Mouse (Mus musculus) forebrain, embryonic 14.5 days (tissue): ENCODE measurements around the gene Gimap8. TPM values are rescaled to one million over a fixed set of nuclear protein-coding genes. Genes with fewer than 3 reads are reported as not detected.
A peak's percentile ranks its signal among the peaks of the same experiment; 100 is the strongest.

ENCODE experiments used
- ATAC-seq: fragments of 200-750 bp; cut with Nextera tagmentation; 2 replicates; pipeline ENCODE4 v1.8.0; 2017; ENCODE audit warnings: mild to moderate bottlenecking, moderate library complexity
- DNase-seq: peaks from one replicate; pipeline ENCODE4 v3.0.0-alpha.2; 2015; ENCODE audit warnings: low spot score
- H3K27ac ChIP-seq: fragments of 300-500 bp; sonication (generic); 2 replicates; pipeline ENCODE4 v1.5.1; 2014; ENCODE audit warnings: low read depth, mild to moderate bottlenecking, control low read depth, low read length, moderate library complexity
- H3K27me3 ChIP-seq: fragments of 300-500 bp; sonication (generic); replicated peaks from 2 replicates; pipeline ENCODE4 v1.6.1; 2014; ENCODE audit warnings: low read length, control low read depth, mixed read lengths; ENCODE audit not compliant: control insufficient read depth, insufficient read depth
- H3K36me3 ChIP-seq: fragments of 300-500 bp; sonication (generic); 2 replicates; pipeline ENCODE4 v1.6.1; 2014; ENCODE audit warnings: low read length, control low read depth; ENCODE audit not compliant: control insufficient read depth, insufficient read depth
- H3K4me1 ChIP-seq: fragments of 300-500 bp; sonication (generic); 2 replicates; pipeline ENCODE4 v1.6.1; 2014; ENCODE audit warnings: antibody characterized with exemption, low read length, control low read depth; ENCODE audit not compliant: control insufficient read depth, insufficient read depth
- H3K4me2 ChIP-seq: fragments of 300-500 bp; sonication (generic); 2 replicates; pipeline ENCODE4 v1.6.1; 2014; ENCODE audit warnings: mild to moderate bottlenecking, control low read depth, low read length
- H3K4me3 ChIP-seq: fragments of 300-500 bp; sonication (generic); 2 replicates; pipeline ENCODE4 v1.5.1; 2014; ENCODE audit warnings: low read depth, low read length, control low read depth
- H3K9ac ChIP-seq: fragments of 300-500 bp; sonication (generic); 2 replicates; pipeline ENCODE4 v1.6.1; 2014; ENCODE audit warnings: mild to moderate bottlenecking, low read length, control low read depth, moderate library complexity
- H3K9me3 ChIP-seq: fragments of 300-500 bp; sonication (generic); replicated peaks from 2 replicates; pipeline ENCODE4 v1.6.1; 2016; ENCODE audit warnings: low read length, control low read depth, mixed read lengths; ENCODE audit not compliant: control insufficient read depth
- WGBS: fragments of 180-500 bp; shearing (Covaris S2); extraction: QIAGEN DNeasy Blood & Tissue Kit; methylation state at CpG from one replicate; pipeline ENCODE4 v1.1.7; 2014; 5-methylcytosine and 5-hydroxymethylcytosine counted together
- polyA plus RNA-seq: library from polyadenylated mRNA; unstranded; fragments of >200 nt; fragmentation: Nextera tagmentation; extraction: Ambion mirVana; gene quantifications from 2 replicates; pipeline ENCODE4 v1.2.1, GENCODE M21; 2014

The Gimap8 gene
- polyA plus RNA-seq, 1 experiment from 2014 or later, result 0.17 TPM

DNA sequence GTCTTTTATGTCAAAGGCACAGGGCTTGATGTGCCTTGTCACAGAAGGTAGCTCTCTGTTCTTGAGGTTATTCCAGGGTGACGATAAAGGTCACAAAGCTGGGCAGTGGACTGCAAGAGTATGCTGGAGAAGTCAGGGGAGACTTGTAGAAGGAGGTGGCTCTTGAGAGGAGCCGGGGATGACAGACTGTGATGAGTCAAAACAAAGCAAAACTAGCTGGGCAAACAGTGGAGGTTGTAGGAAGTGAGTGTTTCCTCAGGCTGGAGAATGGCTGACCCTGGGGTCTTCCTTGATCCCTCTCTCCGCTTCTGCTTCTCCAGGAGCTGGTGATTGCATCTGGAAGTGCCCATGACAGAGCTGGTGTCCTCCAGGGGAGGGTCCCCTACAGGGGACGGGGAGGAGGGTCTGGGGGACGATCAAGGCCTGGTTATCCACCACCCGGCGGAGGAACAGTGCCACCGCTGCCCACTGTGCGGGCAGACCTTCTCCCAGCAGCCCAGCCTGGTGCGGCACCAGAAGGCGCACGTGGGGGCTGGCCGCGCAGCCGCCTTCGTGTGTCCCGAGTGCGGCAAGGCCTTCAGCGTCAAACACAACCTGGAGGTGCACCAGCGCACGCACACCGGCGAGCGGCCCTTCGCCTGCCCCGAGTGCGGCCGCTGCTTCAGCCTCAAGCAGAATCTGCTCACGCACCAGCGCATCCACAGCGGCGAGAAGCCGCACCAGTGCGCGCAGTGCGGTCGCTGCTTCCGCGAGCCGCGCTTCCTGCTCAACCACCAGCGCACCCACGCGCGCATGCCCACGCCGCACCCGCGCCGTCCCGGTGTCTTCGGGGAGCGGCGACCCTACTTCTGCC, 18.0 kb upstream of the Gimap8 start:
- WGBS, result 6% methylated on average over 54 of the region's 54 CpGs
- peak overlapping the region; percentile 33; the same call in 1 of the 2 replicates for H3K27ac ChIP-seq
- peak; percentile 64 for ATAC-seq

GRCm38 (mm10) chr6:48629661-48630034, 17.4 kb upstream of the Gimap8 start:
- WGBS, result 19% methylated on average over 13 of the region's 13 CpGs
- H3K27ac ChIP-seq, result no peak overlapping the region
- peak overlapping the region; percentile 36 for H3K4me3 ChIP-seq
- no peaks in the 10 kb centered on the region for H3K9me3 ChIP-seq
- H3K36me3 ChIP-seq, result no peaks in the 10 kb centered on the region
- no peak for DNase-seq
- peak overlapping the region; percentile 69 for H3K4me2 ChIP-seq
- ATAC-seq, result peak; percentile 30
- peak overlapping the region; percentile 66 for H3K9ac ChIP-seq
- peaks cover 17% of the 10 kb centered on the region for H3K27me3 ChIP-seq
- H3K4me1 ChIP-seq, result peaks cover 5% of the 10 kb centered on the region; the same call in 1 of the 2 replicates

More for the DNA sequence above, 18.0 kb upstream of the Gimap8 start:
- peak overlapping the region; percentile 36 for H3K4me3 ChIP-seq
- peaks cover 5% of the 10 kb centered on the region; the same call in 1 of the 2 replicates for H3K4me1 ChIP-seq
- no peaks in the 10 kb centered on the region for H3K9me3 ChIP-seq
- DNase-seq, result peak; percentile 53
- H3K9ac ChIP-seq, result peak overlapping the region; percentile 66
- peaks cover 17% of the 10 kb centered on the region for H3K27me3 ChIP-seq
- H3K36me3 ChIP-seq, result no peaks in the 10 kb centered on the region
- H3K4me2 ChIP-seq, result peak overlapping the region; percentile 69

- WGBS, result 86% methylated on average over 8 of the region's 8 CpGs
- Histone ChIP-seq H3K9ac (no peak overlapping the region), H3K4me3 (no peak overlapping the region), H3K36me3 (no peaks in the 10 kb centered on the region), H3K4me1 (peaks cover 5% of the 10 kb centered on the region; the same call in 1 of the 2 replicates), H3K27me3 (peaks cover 17% of the 10 kb centered on the region), H3K27ac (no peak overlapping the region), H3K4me2 (no peak overlapping the region), H3K9me3 (no peaks in the 10 kb centered on the region)
- no peak for ATAC-seq
- no peak for DNase-seq
These were observed 16.2 kb upstream of the Gimap8 start for GRCm38 (mm10) chr6:48630831-48631230.

GRCm38 (mm10) chr6:48635105-48635504, 11.9 kb upstream of the Gimap8 start:
- Histone ChIP-seq H3K36me3 (no peaks in the 10 kb centered on the region), H3K27me3 (no peaks in the 10 kb centered on the region), H3K9ac (no peak overlapping the region), H3K4me2 (no peak overlapping the region), H3K9me3 (no peaks in the 10 kb centered on the region), H3K4me1 (no peaks in the 10 kb centered on the region), H3K27ac (no peak overlapping the region), H3K4me3 (no peak overlapping the region)
- WGBS, result 88% methylated on average over 2 of the region's 2 CpGs
- no peak for DNase-seq
- no peak for ATAC-seq

GRCm38 (mm10) chr6:48636515-48636914, 10.5 kb upstream of the Gimap8 start:
- H3K4me1 ChIP-seq, result no peaks in the 10 kb centered on the region
- H3K36me3 ChIP-seq, result no peaks in the 10 kb centered on the region
- H3K27ac ChIP-seq, result no peak overlapping the region
- 52% methylated on average over 6 of the region's 6 CpGs for WGBS
- H3K9me3 ChIP-seq, result no peaks in the 10 kb centered on the region
- ATAC-seq (no peak), DNase-seq (no peak)
- H3K4me2 ChIP-seq, result no peak overlapping the region
- no peak overlapping the region for H3K9ac ChIP-seq
- no peak overlapping the region for H3K4me3 ChIP-seq
- H3K27me3 ChIP-seq, result no peaks in the 10 kb centered on the region

DNA sequence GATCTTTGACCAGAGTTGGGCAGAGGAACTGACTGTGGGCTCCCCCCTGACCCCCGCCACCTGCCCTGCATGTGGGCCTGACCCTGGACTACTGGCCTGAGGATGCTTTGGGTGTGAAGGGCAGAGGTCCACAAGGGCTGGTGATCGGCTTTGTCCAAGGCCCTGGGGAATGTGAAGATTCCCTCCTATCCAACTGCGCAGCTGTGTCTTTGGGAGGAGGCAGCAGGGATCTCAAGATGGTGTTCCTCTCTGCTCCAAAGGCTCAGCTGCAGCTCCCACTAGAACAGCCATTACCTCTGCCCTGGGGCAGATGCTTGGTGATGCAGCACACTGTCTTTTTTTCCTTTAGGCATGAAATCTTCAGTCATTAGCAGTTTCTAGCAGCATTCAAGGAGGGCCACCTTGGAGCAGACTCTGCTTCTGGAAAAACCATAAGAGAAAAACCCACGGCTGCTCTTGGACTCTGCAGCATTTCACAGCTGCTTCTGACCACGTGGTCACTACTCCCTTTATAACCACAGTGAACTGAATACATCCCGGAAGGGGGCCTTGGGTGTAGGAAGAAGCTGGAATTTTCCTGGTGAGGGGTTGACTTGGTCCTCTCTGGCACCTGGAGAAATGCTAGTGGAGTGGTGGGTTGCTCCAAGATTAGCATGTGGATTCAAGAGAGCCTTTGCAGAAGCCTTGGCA, 9.1 kb upstream of the Gimap8 start:
- Histone ChIP-seq H3K27me3 (no peaks in the 10 kb centered on the region), H3K4me1 (no peaks in the 10 kb centered on the region), H3K4me2 (no peak overlapping the region), H3K4me3 (no peak overlapping the region), H3K9ac (no peak overlapping the region), H3K36me3 (no peaks in the 10 kb centered on the region), H3K27ac (no peak overlapping the region), H3K9me3 (no peaks in the 10 kb centered on the region)
- DNase-seq (no peak), ATAC-seq (no peak)
- WGBS, result 70% methylated on average over 6 of the region's 6 CpGs

DNA sequence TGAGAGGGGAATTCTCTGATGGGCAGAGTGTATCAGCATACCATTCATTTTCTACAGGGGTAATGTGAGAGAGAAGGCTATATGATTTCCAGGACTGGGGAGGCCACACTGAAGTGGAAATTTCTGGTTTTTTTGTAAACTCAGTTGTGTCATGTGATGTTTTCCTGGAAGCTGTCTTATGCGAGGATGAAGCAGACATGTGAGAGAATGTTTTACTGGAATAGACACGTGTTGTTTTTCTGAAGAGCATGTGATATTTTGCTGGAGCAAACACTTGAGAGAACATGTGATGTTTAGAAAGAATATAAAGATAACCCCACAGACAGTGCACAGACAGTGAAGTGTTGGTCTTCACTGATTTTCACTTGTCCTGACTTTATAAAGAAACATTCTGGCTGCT, 8.5 kb upstream of the Gimap8 start:
- whole genome bisulfite sequencing, result 78% methylated on average over 2 of the region's 2 CpGs

DNA sequence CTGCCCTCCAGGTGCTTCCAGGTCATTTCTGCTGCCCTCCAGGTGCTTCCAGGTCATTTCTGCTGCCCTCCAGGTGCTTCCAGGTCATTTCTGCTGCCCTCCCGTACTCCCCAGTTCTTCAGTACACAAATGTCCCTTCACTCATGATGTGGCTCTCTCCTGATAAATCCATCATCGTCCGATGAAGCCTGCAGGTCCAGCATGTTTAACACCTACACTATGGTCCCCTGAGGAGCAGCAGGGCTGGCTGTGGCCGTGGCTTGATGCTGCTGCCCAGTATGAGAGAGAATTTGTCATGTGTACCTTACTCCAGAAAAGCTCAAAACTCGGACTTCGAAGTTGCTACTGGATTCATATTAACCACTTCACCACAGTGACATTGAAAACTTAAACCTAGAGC, 5.6 kb upstream of the Gimap8 start:
- WGBS, result 77% methylated on average over 6 of the region's 6 CpGs
- Histone ChIP-seq H3K27me3 (no peaks in the 10 kb centered on the region), H3K36me3 (no peaks in the 10 kb centered on the region), H3K9ac (no peak overlapping the region), H3K4me2 (no peak overlapping the region), H3K4me1 (no peaks in the 10 kb centered on the region), H3K27ac (no peak overlapping the region), H3K4me3 (no peak overlapping the region), H3K9me3 (no peaks in the 10 kb centered on the region)
- DNase-seq, result no peak
- ATAC-seq, result no peak

More for the DNA sequence above, 8.5 kb upstream of the Gimap8 start:
- no peak for DNase-seq
- Histone ChIP-seq H3K9ac (no peak overlapping the region), H3K9me3 (no peaks in the 10 kb centered on the region), H3K4me3 (no peak overlapping the region), H3K27me3 (no peaks in the 10 kb centered on the region), H3K36me3 (no peaks in the 10 kb centered on the region), H3K4me2 (no peak overlapping the region), H3K4me1 (no peaks in the 10 kb centered on the region), H3K27ac (no peak overlapping the region)
- ATAC-seq, result no peak
